ENCODE assay signal across 17 mouse cellular contexts in the genomic region with DNA sequence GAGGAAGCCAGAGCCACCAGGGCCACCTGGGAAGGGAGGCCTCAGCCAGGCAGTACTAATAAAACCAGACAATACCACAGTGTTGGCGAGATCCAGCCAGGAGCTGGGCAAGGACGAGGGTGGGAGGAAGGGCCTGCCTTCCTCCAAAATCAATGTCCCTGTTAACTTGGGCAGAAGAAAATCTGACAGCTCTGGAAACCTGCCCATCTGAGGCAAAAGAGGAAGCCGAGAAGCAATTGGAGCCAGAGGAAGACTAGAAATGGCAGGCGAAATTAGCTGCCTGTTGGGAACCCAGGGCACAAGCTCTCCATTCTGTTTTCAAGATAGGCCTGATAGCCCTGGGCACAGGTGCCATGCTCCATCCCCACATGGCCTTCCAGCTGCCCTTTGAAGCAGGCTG.
DNase-seq lines count a peak whose midpoint lies in the region; ATAC-seq and TF ChIP-seq lines count a peak whose summit lies in the region.
"Had no signal": no experiment of that assay in that cellular context is flagged by ENCODE, and none has a peak within 500 bp of the region (broad histone marks: within the 10 kb centered on the region; RNA-seq: fewer than 3 reads in every experiment).

No protein-coding gene starts in this region.

- no peak overlapping the region for H3K27ac ChIP-seq in forebrain, embryonic 14.5 days (ENCODE audit: low read depth, low read length)
- H3K27ac ChIP-seq in forebrain, embryonic 10.5 days, result no peak overlapping the region
- no peak overlapping the region for H3K27ac ChIP-seq in kidney, embryonic 15.5 days
- H3K27ac ChIP-seq: liver, embryonic 13.5 days; neural tube, embryonic 15.5 days had no signal

- 45% methylated on average over 4 of the region's 4 CpGs for WGBS in forebrain, embryonic 14.5 days
- WGBS in forebrain, embryonic 10.5 days, result 87% methylated on average over 4 of the region's 4 CpGs
- 90% methylated on average over 4 of the region's 4 CpGs for WGBS in kidney, embryonic 15.5 days

- no peaks in the 10 kb centered on the region for H3K36me3 ChIP-seq in forebrain, embryonic 14.5 days (ENCODE audit: control insufficient read depth, insufficient read depth, low read length)
- no peaks in the 10 kb centered on the region for H3K36me3 ChIP-seq in forebrain, embryonic 10.5 days (replicated peaks)
- H3K36me3 ChIP-seq in kidney, embryonic 15.5 days, result no peaks in the 10 kb centered on the region
- H3K36me3 ChIP-seq: liver, embryonic 13.5 days; neural tube, embryonic 15.5 days had no signal

- no peaks in the 10 kb centered on the region for H3K4me1 ChIP-seq in forebrain, embryonic 14.5 days (ENCODE audit: control insufficient read depth, insufficient read depth, low read length)
- peaks cover 1% of the 10 kb centered on the region for H3K4me1 ChIP-seq in forebrain, embryonic 10.5 days
- H3K4me1 ChIP-seq in kidney, embryonic 15.5 days, result no peaks in the 10 kb centered on the region
- H3K4me1 ChIP-seq: liver, embryonic 13.5 days; neural tube, embryonic 15.5 days had no signal

- H3K9me3 ChIP-seq in forebrain, embryonic 14.5 days (replicated peaks; ENCODE audit: control insufficient read depth, low read length), result no peaks in the 10 kb centered on the region
- H3K9me3 ChIP-seq in forebrain, embryonic 10.5 days, result no peaks in the 10 kb centered on the region
- H3K9me3 ChIP-seq in kidney, embryonic 15.5 days (replicated peaks), result no peaks in the 10 kb centered on the region
- H3K9me3 ChIP-seq: liver, embryonic 13.5 days; neural tube, embryonic 15.5 days had no signal

- H3K4me3 ChIP-seq in forebrain, embryonic 14.5 days (ENCODE audit: low read depth, low read length), result no peak overlapping the region
- no peak overlapping the region for H3K4me3 ChIP-seq in forebrain, embryonic 10.5 days
- H3K4me3 ChIP-seq in kidney, embryonic 15.5 days (replicated peaks), result no peak overlapping the region
- H3K4me3 ChIP-seq: liver, embryonic 13.5 days; neural tube, embryonic 15.5 days had no signal

- TF ChIP-seq POLR2A in brain, embryonic 14.5 days (IDR thresholded peaks at IDR 0.05; ENCODE audit: borderline replicate concordance, extremely low read depth, insufficient read depth, insufficient read length, poor library complexity, severe bottlenecking), result no peak

- DNase-seq in forebrain, embryonic 14.5 days (ENCODE audit: low spot score), result peak; percentile 70
- no peak for DNase-seq in forebrain, embryonic 10.5 days (ENCODE audit: extremely low spot score, low spot score)
- peak; percentile 37 for DNase-seq in kidney, adult 9 months
- peak; percentile 83 for DNase-seq in brain, embryonic 14.5 days (ENCODE audit: low read depth)
- peak; percentile 97 to 98 for DNase-seq in cerebellum, postnatal 10 days
- DNase-seq in adrenal gland, postnatal 25 days, result no peak
- no peak for DNase-seq in lung, postnatal 14 days
- DNase-seq: adrenal gland, postnatal 36 days; kidney, postnatal 25 days; layer of hippocampus, postnatal 36 days; liver, embryonic 13.5 days; right cerebral cortex, adult 18-20 months; thymus, postnatal 14 days had no signal

- ATAC-seq in forebrain, embryonic 14.5 days, result no peak; the same call in 1 of the 2 replicates
- no peak for ATAC-seq in kidney, embryonic 15.5 days (replicated peaks; ENCODE audit: low FRiP score)
- ATAC-seq: activated CD4-positive, CD25-positive, alpha-beta regulatory T cell, adult 4 months; lung, postnatal 0 days had no signal

- TF ChIP-seq CTCF in brain, embryonic 14.5 days (IDR thresholded peaks at IDR 0.05; ENCODE audit: borderline replicate concordance, extremely low read depth, insufficient read depth, insufficient read length), result no peak

- no peaks in the 10 kb centered on the region for H3K27me3 ChIP-seq in forebrain, embryonic 14.5 days (replicated peaks; ENCODE audit: control insufficient read depth, insufficient read depth, low read length)
- H3K27me3 ChIP-seq in forebrain, embryonic 10.5 days (ENCODE audit: poor library complexity, severe bottlenecking), result no peaks in the 10 kb centered on the region
- no peaks in the 10 kb centered on the region for H3K27me3 ChIP-seq in kidney, embryonic 15.5 days
- H3K27me3 ChIP-seq: liver, embryonic 13.5 days; neural tube, embryonic 15.5 days had no signal

- H3K4me2 ChIP-seq in forebrain, embryonic 14.5 days (ENCODE audit: low read length), result no peak overlapping the region
- H3K4me2 ChIP-seq in kidney, embryonic 15.5 days, result no peak overlapping the region
- H3K4me2 ChIP-seq: liver, embryonic 13.5 days; neural tube, embryonic 15.5 days had no signal

- no peak overlapping the region for H3K9ac ChIP-seq in forebrain, embryonic 14.5 days (ENCODE audit: low read length)
- no peak overlapping the region for H3K9ac ChIP-seq in kidney, embryonic 15.5 days
- H3K9ac ChIP-seq: liver, embryonic 13.5 days; neural tube, embryonic 15.5 days had no signal

Comparison
In these comparisons a context has a peak if more than half of its experiments do, and no peak if none do; other contexts are left out.
1. DNase-seq: peak in forebrain, embryonic 14.5 days (single experiment), kidney, adult 9 months (single experiment), brain, embryonic 14.5 days (single experiment) and cerebellum, postnatal 10 days (2 of 2); none in forebrain, embryonic 10.5 days (single experiment), adrenal gland, postnatal 25 days (single experiment) and lung, postnatal 14 days (single experiment).